Mouse (Mus musculus) C2C12 (cell line): Measurements from ENCODE around the gene Nudt8. TPM values are rescaled to one million over a fixed set of nuclear protein-coding genes. Genes with fewer than 3 reads are reported as not detected.
"Not testable (repeated sequence)": the region's sequence is repeated elsewhere in the genome, so short reads cannot be mapped to it uniquely, and the experiment has no call there.

ENCODE experiments used
- H3K27me3 ChIP-seq: one replicate; pipeline ENCODE4 v1.6.1; 2011; ENCODE audit not compliant: control insufficient read depth, insufficient read depth, insufficient read length
- H3K36me3 ChIP-seq: one replicate; pipeline ENCODE4 v1.6.1; 2011; ENCODE audit not compliant: control insufficient read depth, insufficient read depth
- H3K4me3 ChIP-seq: one replicate; pipeline ENCODE4 v1.5.1; 2011; ENCODE audit warnings: mild to moderate bottlenecking, control low read depth; ENCODE audit not compliant: poor library complexity, insufficient read depth, severe bottlenecking
- H3K79me2 ChIP-seq: one replicate; pipeline ENCODE4 v1.6.1; 2011; ENCODE audit not compliant: control insufficient read depth, insufficient read depth
- H3K79me3 ChIP-seq: one replicate; pipeline ENCODE4 v1.6.1; 2011; ENCODE audit warnings: low read depth, control low read depth
- H3ac ChIP-seq: one replicate; pipeline ENCODE3; 2011; ENCODE audit warnings: low read depth; ENCODE audit not compliant: control insufficient read depth, insufficient read length
- CEBPB ChIP-seq: IDR thresholded peaks from one replicate; pipeline ENCODE4 v1.6.1; 2011; ENCODE audit warnings: low read depth, mild to moderate bottlenecking, control low read depth, moderate library complexity
- CTCF ChIP-seq: IDR thresholded peaks from one replicate; pipeline ENCODE4 v1.5.1; 2011; ENCODE audit not compliant: control insufficient read depth, insufficient read depth, insufficient read length
- FOSL1 ChIP-seq: IDR thresholded peaks from one replicate; pipeline ENCODE4 v1.8.0; 2011; ENCODE audit warnings: mild to moderate bottlenecking, low read length; ENCODE audit not compliant: poor library complexity, insufficient read depth, severe bottlenecking
- MAX ChIP-seq: IDR thresholded peaks from one replicate; pipeline ENCODE4 v1.6.1; 2011; ENCODE audit warnings: mild to moderate bottlenecking, control low read depth
- MYOD1 ChIP-seq: IDR thresholded peaks from one replicate; pipeline ENCODE4 v1.6.1; 2011; ENCODE audit warnings: low read depth; ENCODE audit not compliant: control insufficient read depth, insufficient read length
- MYOG ChIP-seq: IDR thresholded peaks from one replicate; pipeline ENCODE4 v1.6.1; 2011; ENCODE audit not compliant: control insufficient read depth, insufficient read length; ENCODE audit errors: extremely low read depth
- USF1 ChIP-seq: IDR thresholded peaks from one replicate; pipeline ENCODE4 v1.6.1; 2011; ENCODE audit warnings: low read depth, mild to moderate bottlenecking, control low read depth, moderate library complexity
- polyA plus RNA-seq: library from polyadenylated mRNA; unstranded; fragments of >200 nt; fragmentation: generic; extraction: Trizol; gene quantifications from one replicate; pipeline ENCODE4 v1.2.1, GENCODE M21; 2012; ENCODE audit warnings: missing spikeins

The Nudt8 gene
- polyA plus RNA-seq, 1 experiment, result 28.1 TPM

DNA sequence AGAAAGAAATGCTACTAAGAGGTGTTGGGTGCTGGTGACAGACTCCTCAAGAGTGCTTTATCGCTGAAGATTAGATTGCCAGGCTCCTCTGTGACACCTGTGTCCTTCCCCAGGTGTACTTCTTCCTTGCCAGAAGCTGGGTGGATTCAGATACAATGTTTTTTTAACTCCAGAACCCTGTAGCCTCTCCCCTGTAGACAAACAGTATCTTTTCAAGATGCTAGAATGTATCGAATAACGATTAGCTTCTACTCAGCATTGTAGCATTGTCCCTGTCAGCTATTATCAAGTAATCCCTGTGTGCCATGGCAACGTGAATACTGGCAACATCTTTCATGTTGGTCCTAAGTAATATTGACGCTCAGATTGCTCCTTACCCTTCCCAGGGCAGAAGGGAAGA, 33.4 kb downstream of the Nudt8 start:
- H3ac ChIP-seq, result no peak overlapping the region
- H3K79me2 ChIP-seq, result peaks cover 18% of the 10 kb centered on the region
- TF ChIP-seq FOSL1 (no peak), CTCF (no peak), USF1 (no peak), MAX (no peak), CEBPB (no peak), MYOD1 (no peak), MYOG (no peak)
- H3K36me3 ChIP-seq, result no peaks in the 10 kb centered on the region
- peaks cover 6% of the 10 kb centered on the region for H3K79me3 ChIP-seq
- no peaks in the 10 kb centered on the region for H3K27me3 ChIP-seq
- H3K4me3 ChIP-seq, result no peak overlapping the region

DNA sequence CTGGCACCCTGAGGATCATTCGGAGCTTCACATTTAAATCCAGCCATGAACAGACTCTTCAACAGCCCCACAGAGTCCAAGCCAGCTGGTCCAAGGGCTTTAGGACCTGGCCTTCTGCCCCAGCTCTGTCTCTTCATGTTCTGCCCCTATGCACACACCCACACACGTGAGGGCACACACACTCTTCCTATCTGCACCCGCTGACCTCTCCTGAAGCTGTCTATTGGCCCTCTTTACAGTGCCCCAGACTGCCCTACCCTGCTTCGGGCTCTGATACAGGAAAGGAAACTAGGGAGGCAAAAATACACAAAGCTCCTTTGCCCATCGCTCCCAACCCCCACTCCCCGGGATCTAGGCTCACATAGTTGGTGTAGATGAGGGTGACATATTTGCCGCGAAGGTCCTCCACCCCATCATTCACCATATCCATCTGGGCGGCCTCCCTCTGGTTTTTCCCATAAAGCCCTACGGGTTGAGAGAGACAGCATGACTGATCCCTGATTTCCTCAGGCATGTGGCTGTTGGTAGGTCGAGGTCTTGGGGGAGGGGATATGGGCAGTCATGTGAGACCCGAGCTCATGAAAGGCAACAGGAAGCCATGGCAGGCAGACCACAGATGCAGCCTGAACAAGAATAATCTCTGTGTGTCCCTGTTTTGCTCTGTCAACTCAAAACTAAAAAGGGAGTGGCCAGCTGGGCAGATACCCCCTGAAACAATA, 36.1 kb downstream of the Nudt8 start:
- no peaks in the 10 kb centered on the region for H3K36me3 ChIP-seq
- no peak overlapping the region for H3K4me3 ChIP-seq
- peaks cover 6% of the 10 kb centered on the region for H3K79me3 ChIP-seq
- no peaks in the 10 kb centered on the region for H3K27me3 ChIP-seq
- H3K79me2 ChIP-seq, result peaks cover 18% of the 10 kb centered on the region
- TF ChIP-seq MYOD1, result no peak
- TF ChIP-seq USF1, result no peak
- no peak overlapping the region for H3ac ChIP-seq

DNA sequence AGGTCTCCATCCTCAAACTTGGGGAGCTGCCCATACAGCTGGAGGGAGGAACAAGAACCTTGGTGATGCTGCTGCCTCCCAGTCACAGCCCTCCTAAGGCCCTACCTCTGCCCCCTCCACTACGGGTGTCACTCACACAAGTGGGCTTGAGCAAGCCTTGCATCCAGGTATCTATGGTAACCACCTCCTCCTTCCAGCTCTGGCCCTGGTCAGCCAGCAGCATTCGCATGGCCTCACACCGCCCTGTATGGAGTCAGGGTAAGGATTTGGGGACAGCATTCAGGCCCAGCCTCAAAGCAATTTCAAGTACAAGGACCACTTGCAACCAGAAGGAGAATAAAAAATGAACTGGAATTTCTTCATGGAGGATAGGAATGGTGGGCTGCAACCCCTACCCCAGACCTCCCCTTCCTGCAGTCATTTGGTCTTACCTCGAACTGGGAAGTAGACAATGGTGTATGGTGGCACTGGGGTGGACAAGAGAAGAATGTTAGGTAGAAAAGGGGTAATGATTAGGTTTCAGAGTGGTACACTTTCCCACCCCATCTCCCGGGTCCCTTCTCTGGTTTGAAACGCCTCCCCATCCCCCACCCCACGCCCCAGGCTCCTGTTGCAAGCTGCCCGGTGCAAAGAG, 36.9 kb downstream of the Nudt8 start:
- not testable (repeated sequence) for H3K79me3 ChIP-seq, H3K36me3 ChIP-seq
- H3ac ChIP-seq, result peak overlapping the region; percentile 72

DNA sequence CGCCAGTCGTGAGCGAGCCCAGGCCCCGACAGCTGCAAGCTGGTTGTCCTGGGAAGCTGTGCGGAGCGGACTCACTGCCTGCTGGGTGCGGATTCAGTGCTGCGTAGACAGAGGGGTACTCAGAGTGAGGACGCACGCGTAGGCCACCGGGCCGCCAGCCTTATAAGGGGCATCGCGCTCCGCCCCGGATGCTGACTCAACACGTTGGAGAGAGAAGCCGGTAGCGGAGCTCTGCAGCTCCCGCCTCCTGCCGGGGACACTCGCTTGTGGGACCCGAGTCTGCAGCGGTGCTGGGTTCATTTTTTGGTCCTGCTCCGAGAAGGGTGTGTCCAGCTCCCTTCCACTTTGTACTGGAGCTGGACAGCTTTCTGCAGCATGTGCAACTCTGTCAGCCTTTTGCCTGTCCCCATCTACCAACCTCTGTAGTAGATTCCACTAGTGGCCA, 37.4 kb downstream of the Nudt8 start, which contains the start of gene Gstp1:
Gene Gstp1, minus strand, starts transcription at position 198 of the 445 bp plus-strand sequence.
- TF ChIP-seq FOSL1 (no peak), MAX (peak; percentile 61), MYOG (no peak)
- peak within 1 kb of the TSS; percentile 51 for H3K4me3 ChIP-seq
- H3K36me3 ChIP-seq, result no peaks in the 10 kb centered on the region
- H3K79me3 ChIP-seq, result peaks cover 6% of the 10 kb centered on the region
- H3K27me3 ChIP-seq, result no peaks in the 10 kb centered on the region
- H3K79me2 ChIP-seq, result peaks cover 18% of the 10 kb centered on the region
- H3ac ChIP-seq, result peak within 1 kb of the TSS; percentile 72

More for the DNA sequence above, 36.9 kb downstream of the Nudt8 start:
- Histone ChIP-seq H3K4me3 (peak overlapping the region; percentile 51), H3K79me2 (peaks cover 18% of the 10 kb centered on the region)
- not testable (repeated sequence) for H3K27me3 ChIP-seq

DNA sequence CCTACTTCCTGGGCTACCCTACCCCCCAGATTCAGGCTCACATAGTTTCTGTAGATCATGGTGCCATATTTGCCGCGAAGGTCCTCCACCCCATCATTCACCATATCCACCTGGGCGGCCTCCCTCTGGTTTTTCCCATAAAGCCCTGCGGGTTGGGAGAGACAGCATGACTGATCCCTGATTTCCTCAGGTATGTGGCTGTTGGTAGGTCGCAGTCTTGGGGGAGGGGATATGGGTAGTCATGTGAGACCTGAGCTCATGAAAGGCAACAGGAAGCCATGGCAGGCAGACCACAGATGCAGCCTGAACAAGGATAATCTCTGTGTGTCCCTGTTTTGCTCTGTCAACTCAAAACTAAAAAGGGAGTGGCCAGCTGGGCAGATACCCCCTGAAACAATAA, 40.6 kb downstream of the Nudt8 start:
- H3K27me3 ChIP-seq, H3K4me3 ChIP-seq, H3K79me3 ChIP-seq, H3K36me3 ChIP-seq, H3ac ChIP-seq: not testable (repeated sequence)
- H3K79me2 ChIP-seq, result peaks cover 17% of the 10 kb centered on the region

DNA sequence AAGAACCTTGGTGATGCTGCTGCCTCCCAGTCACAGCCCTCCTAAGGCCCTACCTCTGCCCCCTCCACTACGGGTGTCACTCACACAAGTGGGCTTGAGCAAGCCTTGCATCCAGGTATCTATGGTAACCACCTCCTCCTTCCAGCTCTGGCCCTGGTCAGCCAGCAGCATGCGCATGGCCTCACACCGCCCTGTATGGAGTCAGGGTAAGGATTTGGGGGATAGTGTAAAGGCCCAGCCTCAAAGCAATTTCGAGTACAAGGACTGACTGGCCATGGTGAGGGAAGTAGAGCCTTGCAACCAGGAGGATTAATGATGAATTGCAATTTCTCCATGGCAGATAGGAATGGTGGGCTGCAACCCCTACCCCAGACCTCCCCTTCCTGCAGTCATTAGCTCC, 41.1 kb downstream of the Nudt8 start:
- H3K79me3 ChIP-seq, H3ac ChIP-seq, H3K27me3 ChIP-seq, H3K36me3 ChIP-seq, H3K4me3 ChIP-seq: not testable (repeated sequence)
- H3K79me2 ChIP-seq, result peaks cover 11% of the 10 kb centered on the region

DNA sequence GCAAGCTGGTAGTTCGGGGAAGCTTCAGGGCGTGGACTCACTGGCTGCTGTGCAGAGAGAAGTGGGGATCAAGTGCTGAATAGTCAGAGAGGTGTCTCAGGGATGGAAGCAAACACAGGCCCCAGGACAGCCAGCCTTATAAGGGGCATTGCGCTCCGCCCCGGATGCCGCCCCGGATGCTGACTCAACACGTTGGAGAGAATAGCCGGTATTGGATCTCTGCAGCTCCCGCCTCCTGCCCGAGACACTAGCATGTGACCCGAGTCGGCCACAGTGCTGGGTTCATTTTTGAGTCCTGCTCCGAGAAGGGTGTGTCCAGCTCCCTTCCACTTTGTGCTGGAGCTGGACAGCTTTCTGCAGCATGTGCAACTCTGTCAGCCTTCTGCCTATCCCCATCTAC, 41.7 kb downstream of the Nudt8 start:
- Histone ChIP-seq H3K36me3 (no peaks in the 10 kb centered on the region), H3K79me2 (peaks cover 5% of the 10 kb centered on the region), H3K79me3 (peaks cover 3% of the 10 kb centered on the region), H3K27me3 (no peaks in the 10 kb centered on the region), H3K4me3 (no peak overlapping the region), H3ac (no peak overlapping the region)
- TF ChIP-seq CEBPB, result no peak
- peak; percentile 24 for TF ChIP-seq USF1

DNA sequence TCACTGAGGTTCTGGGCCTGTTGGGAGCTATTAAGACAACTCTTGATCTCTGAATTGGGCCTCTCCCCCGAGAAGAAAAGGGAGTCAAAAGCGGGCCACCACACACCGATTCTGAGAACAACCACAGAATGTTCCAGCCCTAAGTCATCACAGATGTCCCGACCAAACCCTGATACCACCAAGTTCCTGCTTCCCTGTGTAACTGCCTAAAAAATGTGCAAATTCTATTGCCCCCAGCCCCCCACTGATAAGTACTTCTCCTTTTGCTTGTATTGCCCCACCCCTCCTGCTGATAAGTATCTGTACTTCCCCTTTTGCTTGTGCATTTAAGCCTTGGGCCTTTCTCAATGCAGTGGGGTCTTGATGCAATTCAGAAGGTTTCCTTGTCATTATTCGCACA, 43.7 kb downstream of the Nudt8 start:
- H3K27me3 ChIP-seq, H3K4me3 ChIP-seq, H3ac ChIP-seq: not testable (repeated sequence)

More for the DNA sequence above, 43.7 kb downstream of the Nudt8 start:
- not testable (repeated sequence) for H3K79me3 ChIP-seq, H3K36me3 ChIP-seq, H3K79me2 ChIP-seq
